Mouse (Mus musculus) neural tube, embryonic 11.5 days (tissue): Measurements from ENCODE around the gene Fgfbp1. TPM values are rescaled to one million over a fixed set of nuclear protein-coding genes. Genes with fewer than 3 reads are reported as not detected.

ENCODE experiments used
- ATAC-seq: fragments of 200-750 bp; cut with Nextera tagmentation; 2 replicates; pipeline ENCODE4 v1.8.0; 2017; ENCODE audit warnings: moderate number of reproducible peaks, mild to moderate bottlenecking, moderate TSS enrichment, moderate library complexity; ENCODE audit not compliant: insufficient read depth, low FRiP score, low TSS enrichment
- DNase-seq: peaks from one replicate; pipeline ENCODE4 v3.0.0-alpha.2; 2015; ENCODE audit warnings: low spot score
- H3K27ac ChIP-seq: fragments of 300-500 bp; sonication (generic); 2 replicates; pipeline ENCODE4 v1.5.1; 2014; ENCODE audit warnings: low read depth, mild to moderate bottlenecking, low read length
- H3K27me3 ChIP-seq: fragments of 300-500 bp; sonication (generic); 2 replicates; pipeline ENCODE4 v1.6.1; 2014; ENCODE audit warnings: mild to moderate bottlenecking, low read length, mixed read lengths; ENCODE audit not compliant: control insufficient read depth, insufficient read depth
- H3K36me3 ChIP-seq: fragments of 300-500 bp; sonication (generic); 2 replicates; pipeline ENCODE4 v1.6.1; 2014; ENCODE audit warnings: mild to moderate bottlenecking, low read length, moderate library complexity, mixed read lengths; ENCODE audit not compliant: control insufficient read depth, insufficient read depth
- H3K4me1 ChIP-seq: fragments of 300-500 bp; sonication (generic); 2 replicates; pipeline ENCODE4 v1.6.1; 2014; ENCODE audit warnings: low read length, mixed read lengths; ENCODE audit not compliant: control insufficient read depth, insufficient read depth
- H3K4me2 ChIP-seq: fragments of 300-500 bp; sonication (generic); 2 replicates; pipeline ENCODE4 v1.6.1; 2014; ENCODE audit warnings: low read depth, mild to moderate bottlenecking, moderate library complexity
- H3K4me3 ChIP-seq: fragments of 300-500 bp; sonication (generic); 2 replicates; pipeline ENCODE4 v1.5.1; 2014; ENCODE audit warnings: low read depth, low read length
- H3K9ac ChIP-seq: fragments of 300-500 bp; sonication (generic); 2 replicates; pipeline ENCODE4 v1.6.1; 2014; ENCODE audit warnings: mild to moderate bottlenecking, low read length
- H3K9me3 ChIP-seq: fragments of 300-500 bp; sonication (generic); 2 replicates; pipeline ENCODE4 v1.6.1; 2016; ENCODE audit warnings: low read length; ENCODE audit not compliant: control insufficient read depth
- WGBS: fragments of 180-500 bp; shearing (Covaris S2); extraction: QIAGEN DNeasy Blood & Tissue Kit; methylation state at CpG from one replicate; pipeline ENCODE4 v1.1.7; 2014; 5-methylcytosine and 5-hydroxymethylcytosine counted together
- polyA plus RNA-seq: library from polyadenylated mRNA; unstranded; fragments of >200 nt; fragmentation: Nextera tagmentation; extraction: Ambion mirVana; gene quantifications from 2 replicates; pipeline ENCODE4 v1.2.1, GENCODE M21; 2014

Gene Fgfbp1
- polyA plus RNA-seq, 1 experiment from 2014 or later, result 0.93 TPM

GRCm38 (mm10) chr5:43948748-43949275 is 32.8 kb downstream of the Fgfbp1 start:
- no peaks in the 10 kb centered on the region for H3K27me3 ChIP-seq
- H3K9me3 ChIP-seq, result no peaks in the 10 kb centered on the region
- peak overlapping the region; percentile 41; the same call in 1 of the 2 replicates for H3K9ac ChIP-seq
- no peaks in the 10 kb centered on the region for H3K36me3 ChIP-seq
- no peaks in the 10 kb centered on the region; the same call in none of the 2 replicates for H3K4me1 ChIP-seq
- ATAC-seq (peak; percentile 58), DNase-seq (peak; percentile 37)
- peak overlapping the region; percentile 50 for H3K4me2 ChIP-seq
- 8% methylated on average over 8 of the region's 8 CpGs for WGBS
- H3K4me3 ChIP-seq, result no peak overlapping the region
- H3K27ac ChIP-seq, result no peak overlapping the region

GRCm38 (mm10) chr5:43948111-43948743 is 33.4 kb downstream of the Fgfbp1 start:
- Histone ChIP-seq H3K4me1 (no peaks in the 10 kb centered on the region; the same call in none of the 2 replicates), H3K36me3 (no peaks in the 10 kb centered on the region), H3K9ac (peak overlapping the region; percentile 9; the same call in 1 of the 2 replicates), H3K4me3 (peak overlapping the region; percentile 21), H3K4me2 (peak overlapping the region; percentile 50), H3K9me3 (no peaks in the 10 kb centered on the region), H3K27ac (no peak overlapping the region), H3K27me3 (no peaks in the 10 kb centered on the region)
- WGBS, result 2% methylated on average over 26 of the region's 27 CpGs
- ATAC-seq (peak; percentile 85), DNase-seq (peak; percentile 61)

DNA sequence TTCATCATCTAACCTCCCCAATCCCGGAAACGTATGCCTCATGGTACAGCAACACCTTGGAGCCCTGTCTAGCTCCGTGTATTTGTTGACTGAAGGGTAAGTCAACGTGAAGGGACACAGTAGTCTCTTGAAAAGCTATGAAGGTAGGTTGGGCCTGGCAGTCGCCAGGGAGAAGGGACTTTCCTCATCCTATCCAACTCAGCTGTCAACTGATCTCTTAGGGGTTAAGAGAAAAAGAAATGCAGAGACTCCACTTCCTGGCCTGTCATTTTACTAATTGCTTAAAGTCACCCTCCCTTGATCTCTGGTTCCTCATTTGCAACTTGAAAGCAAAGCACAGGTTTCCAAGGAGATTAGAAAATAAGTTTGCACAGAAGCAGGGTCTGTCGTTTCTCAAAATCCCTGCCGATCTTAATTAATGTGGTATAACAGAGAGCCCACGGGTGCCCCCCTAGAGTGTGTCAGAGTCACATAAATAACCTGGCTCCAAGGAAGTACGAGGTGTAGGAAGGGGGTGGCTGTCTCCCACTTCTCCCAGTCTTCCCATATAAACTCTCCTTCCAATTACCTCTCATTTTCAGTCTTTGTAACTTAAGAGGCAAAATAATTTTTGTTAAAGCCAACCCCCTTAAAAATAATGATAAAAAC is 34.1 kb downstream of the Fgfbp1 start:
- ATAC-seq (peak; percentile 41; the same call in 1 of the 2 replicates), DNase-seq (no peak)
- H3K4me3 ChIP-seq, result peak overlapping the region; percentile 21; the same call in 1 of the 2 replicates
- H3K36me3 ChIP-seq, result no peaks in the 10 kb centered on the region
- H3K4me2 ChIP-seq, result peak overlapping the region; percentile 50
- no peaks in the 10 kb centered on the region for H3K9me3 ChIP-seq
- no peaks in the 10 kb centered on the region for H3K27me3 ChIP-seq
- 32% methylated on average over 9 of the region's 9 CpGs for WGBS
- 0 out of 2 replicates have a peak overlapping the region, but pooled peaks have one; percentile 9 for H3K9ac ChIP-seq
- no peak overlapping the region for H3K27ac ChIP-seq
- no peaks in the 10 kb centered on the region; the same call in none of the 2 replicates for H3K4me1 ChIP-seq

- no peaks in the 10 kb centered on the region for H3K27me3 ChIP-seq
- H3K27ac ChIP-seq, result no peak overlapping the region
- H3K36me3 ChIP-seq, result no peaks in the 10 kb centered on the region
- no peak overlapping the region for H3K4me2 ChIP-seq
- H3K9me3 ChIP-seq, result no peaks in the 10 kb centered on the region
- ATAC-seq (no peak), DNase-seq (no peak)
- H3K4me3 ChIP-seq, result no peak overlapping the region
- no peaks in the 10 kb centered on the region for H3K4me1 ChIP-seq
- H3K9ac ChIP-seq, result no peak overlapping the region
- WGBS, result 58% methylated on average over 2 of the region's 2 CpGs
Observed at GRCm38 (mm10) chr5:43933269-43933668, 48.3 kb downstream of the Fgfbp1 start.

Other genes with a start within 250 kb of the Fgfbp1 start
- not detected in 2 replicates for gene Bst1, start 162.9 kb downstream of the Fgfbp1 start, polyA plus RNA-seq
- gene Fbxl5, start 160.1 kb downstream of the Fgfbp1 start, polyA plus RNA-seq, result 62.1 and 69.0 TPM in 2 replicates
- gene Cd38, start 113.2 kb downstream of the Fgfbp1 start, polyA plus RNA-seq, result 9.9 and 11.5 TPM in 2 replicates
- gene Gm7879, start 68.6 kb downstream of the Fgfbp1 start, polyA plus RNA-seq, result 1.1 TPM in 1 of 2 replicates, not detected in the other
- 105 and 110 TPM in 2 replicates for gene Prom1, start 120.3 kb upstream of the Fgfbp1 start, polyA plus RNA-seq
- gene Tapt1, start 244.8 kb upstream of the Fgfbp1 start, polyA plus RNA-seq, result 31.2 and 35.0 TPM in 2 replicates